Mouse (Mus musculus) A20 (cell line): ENCODE results near the gene Sema4b.

Source experiments
- DNase-seq: peaks from one replicate; pipeline ENCODE4 v3.0.0-alpha.2; 2011; ENCODE audit warnings: low read depth, low spot score

Sema4b gene

DNA sequence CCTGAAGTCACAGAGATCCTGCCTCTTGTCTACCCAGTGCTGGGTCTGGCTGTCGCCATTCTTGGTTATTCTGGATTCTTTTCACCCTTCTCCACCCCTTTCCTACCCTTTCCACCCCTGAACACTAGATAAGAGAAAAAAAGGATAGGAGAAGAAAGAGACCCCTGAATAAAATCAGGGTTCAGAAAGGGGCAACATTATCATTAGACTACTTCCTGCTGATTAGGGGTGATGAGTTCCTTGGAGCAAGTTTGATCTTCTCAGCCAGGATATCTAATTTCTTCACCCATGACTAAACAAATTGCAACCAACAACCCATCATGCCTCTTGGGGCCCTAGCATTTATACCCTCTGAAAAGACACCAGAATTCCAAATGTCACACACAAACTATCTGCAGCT lies 81.1 kb downstream of the Sema4b start:
- no peak for DNase-seq

DNA sequence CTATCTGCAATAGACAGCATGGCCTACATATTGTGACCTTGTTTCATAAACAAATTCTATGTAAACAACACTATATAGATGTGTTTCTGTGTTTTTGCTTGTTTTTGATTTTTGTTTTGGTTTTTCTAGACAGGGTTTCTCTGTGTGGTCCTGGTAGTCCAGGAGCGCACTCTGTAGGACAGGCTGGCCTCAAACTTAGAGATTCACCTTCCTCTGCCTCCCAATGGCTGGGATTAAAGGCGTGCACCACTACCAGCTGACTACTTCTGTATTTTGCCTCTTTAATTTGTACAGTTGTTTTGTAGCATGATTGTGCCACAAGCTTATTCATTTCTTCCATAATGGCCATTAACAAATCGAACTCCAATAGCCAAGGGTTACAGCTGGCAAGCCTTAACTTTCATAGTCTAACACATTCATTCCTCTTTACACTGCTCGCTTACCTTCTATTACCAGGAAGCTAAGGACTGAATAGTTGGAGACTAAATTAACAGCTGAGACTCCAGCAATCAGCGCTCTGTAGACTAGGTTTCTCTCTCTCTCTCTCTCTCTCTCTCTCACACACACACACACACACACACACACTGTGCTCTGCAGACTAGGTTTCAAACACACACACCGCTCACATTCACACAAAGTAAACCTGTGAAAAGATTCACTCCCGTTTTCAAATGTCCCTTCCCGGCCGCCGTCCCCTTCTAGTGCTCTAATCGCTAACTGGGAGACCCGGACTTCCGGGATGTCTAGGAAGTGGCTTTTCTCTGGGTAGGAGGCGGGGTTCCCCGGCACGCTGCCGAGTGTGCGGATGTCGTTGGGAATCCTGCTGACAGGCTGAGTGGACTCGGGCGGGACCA lies 82.5 kb downstream of the Sema4b start, which contains the start of gene Vps33b:
Gene Vps33b, plus strand, starts transcription at position 753 of the 854 bp plus-strand sequence.
- peak; percentile 92 for DNase-seq

GRCm38 (mm10) chr7:80269751-80270255 lies 83.2 kb downstream of the Sema4b start:
- no peak for DNase-seq

GRCm38 (mm10) chr7:80273456-80273855 lies 86.8 kb downstream of the Sema4b start:
- no peak for DNase-seq
